Mouse (Mus musculus): ENCODE data around the gene Cldn34d.

Cldn34d gene

GRCm38 (mm10) chrX:76602824-76603223 is at the start of gene Cldn34d:
Gene Cldn34d (minus strand): TSS chrX:76602924.
- no peak for DNase-seq

- DNase-seq = no peak
Measured at GRCm38 (mm10) chrX:76598459-76599206, 4.1 kb downstream of the Cldn34d start.
